ENCODE assay signal across 9 mouse cellular contexts in the genomic region with DNA sequence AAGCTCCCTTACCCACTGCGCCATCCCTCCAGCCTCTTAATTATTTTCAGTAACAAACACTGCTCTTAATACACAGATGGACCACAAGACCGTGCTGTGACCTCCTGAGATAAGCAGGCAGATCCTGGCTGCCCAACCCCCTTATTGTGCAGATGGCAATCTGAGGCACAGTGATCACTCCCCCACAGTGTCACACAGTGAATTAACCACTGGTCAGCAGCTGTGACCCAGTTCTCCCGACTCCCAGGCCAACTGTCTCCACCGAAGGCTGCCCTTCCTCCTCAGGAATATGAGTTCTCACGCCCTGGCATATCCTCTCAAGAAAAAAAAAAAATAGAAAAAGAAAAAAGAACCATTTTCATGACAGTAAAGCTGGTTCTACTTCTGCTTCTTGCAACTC. TPM values are rescaled to one million over a fixed set of nuclear protein-coding genes. Genes with fewer than 3 reads are reported as not detected.
DNase-seq lines count a peak whose midpoint lies in the region; ATAC-seq and TF ChIP-seq lines count a peak whose summit lies in the region.
"Had no signal": no experiment of that assay in that cellular context is flagged by ENCODE, and none has a peak within 500 bp of the region (broad histone marks: within the 10 kb centered on the region; RNA-seq: fewer than 3 reads in every experiment).

No protein-coding gene starts in this region.

- DNase-seq in spleen, adult 2 months (ENCODE audit: low read depth in 1 of 2, low spot score in 2 of 2): peak in 1 of 2 experiments; percentile 10
- DNase-seq in spleen, adult 18-20 months: no peak
- peak; percentile 84 for DNase-seq in embryonic facial prominence, embryonic 14.5 days (ENCODE audit: low spot score)
- no peak for DNase-seq in midbrain, embryonic 11.5 days (ENCODE audit: low spot score, missing footprints)
- no peak for DNase-seq in layer of hippocampus, adult 9-10 months (ENCODE audit: low spot score)
- no peak for DNase-seq in layer of hippocampus, adult 11-12 months (ENCODE audit: low spot score)
- no peak for DNase-seq in thymus, adult 2 months

- no peaks in the 10 kb centered on the region for H3K36me3 ChIP-seq in spleen, adult 2 months (ENCODE audit: control insufficient read depth, insufficient read depth, low read length)
- no peaks in the 10 kb centered on the region for H3K36me3 ChIP-seq in embryonic facial prominence, embryonic 14.5 days (ENCODE audit: control insufficient read depth, insufficient read depth, low read length)
- H3K36me3 ChIP-seq in intestine, postnatal 0 days (ENCODE audit: control insufficient read depth, insufficient read depth): no peaks in the 10 kb centered on the region; the same call in 1 of the 2 replicates
- H3K36me3 ChIP-seq in midbrain, embryonic 11.5 days (ENCODE audit: control insufficient read depth, insufficient read depth, low read length): no peaks in the 10 kb centered on the region
- no peaks in the 10 kb centered on the region for H3K36me3 ChIP-seq in thymus, adult 2 months (ENCODE audit: control insufficient read depth, insufficient read depth, low read length)
- H3K36me3 ChIP-seq: limb, embryonic 13.5 days had no signal

- peak; percentile 77; the same call in 1 of the 2 replicates for ATAC-seq in embryonic facial prominence, embryonic 14.5 days (ENCODE audit: low read depth)
- no peak for ATAC-seq in intestine, postnatal 0 days
- peak; percentile 70; the same call in 1 of the 2 replicates for ATAC-seq in midbrain, embryonic 11.5 days (ENCODE audit: low FRiP score)

- no peak overlapping the region for H3K9ac ChIP-seq in embryonic facial prominence, embryonic 14.5 days (ENCODE audit: low read depth, low read length)
- no peak overlapping the region for H3K9ac ChIP-seq in intestine, postnatal 0 days (ENCODE audit: low read depth, low read length)
- no peak overlapping the region for H3K9ac ChIP-seq in midbrain, embryonic 11.5 days (ENCODE audit: low read length)
- H3K9ac ChIP-seq: limb, embryonic 13.5 days had no signal

- 35% methylated on average over 5 of the region's 5 CpGs for WGBS in spleen, adult 2 months
- WGBS in embryonic facial prominence, embryonic 14.5 days: 57% methylated on average over 5 of the region's 5 CpGs
- WGBS in intestine, postnatal 0 days: 30% methylated on average over 5 of the region's 5 CpGs
- 52% methylated on average over 5 of the region's 5 CpGs for WGBS in midbrain, embryonic 11.5 days
- 42% methylated on average over 5 of the region's 5 CpGs for WGBS in thymus, adult 2 months

- no peak for TF ChIP-seq CTCF in spleen, adult 2 months (IDR thresholded peaks at IDR 0.05; ENCODE audit: extremely low read depth, insufficient read depth, insufficient read length, insufficient replicate concordance)
- TF ChIP-seq CTCF in intestine, postnatal 0 days (IDR thresholded peaks at IDR 0.05; ENCODE audit: low read depth): no peak
- no peak for TF ChIP-seq CTCF in thymus, adult 2 months (IDR thresholded peaks at IDR 0.05; ENCODE audit: borderline replicate concordance, control insufficient read depth, extremely low read depth, insufficient read depth, low read length, poor library complexity)

- no peaks in the 10 kb centered on the region for H3K27me3 ChIP-seq in spleen, adult 2 months (ENCODE audit: control insufficient read depth, insufficient read depth, low read length)
- no peaks in the 10 kb centered on the region for H3K27me3 ChIP-seq in embryonic facial prominence, embryonic 14.5 days (replicated peaks; ENCODE audit: control insufficient read depth, insufficient read depth, low read length)
- no peaks in the 10 kb centered on the region for H3K27me3 ChIP-seq in intestine, postnatal 0 days (replicated peaks; ENCODE audit: control insufficient read depth, insufficient read depth, low read length)
- H3K27me3 ChIP-seq in midbrain, embryonic 11.5 days (ENCODE audit: control insufficient read depth, insufficient read depth, low read length): no peaks in the 10 kb centered on the region
- H3K27me3 ChIP-seq in thymus, adult 2 months (ENCODE audit: control insufficient read depth, insufficient read depth, low read length): no peaks in the 10 kb centered on the region
- H3K27me3 ChIP-seq: limb, embryonic 13.5 days had no signal

- peak overlapping the region; percentile 7; the same call in 1 of the 2 replicates for H3K4me2 ChIP-seq in embryonic facial prominence, embryonic 14.5 days (ENCODE audit: low read depth, low read length)
- H3K4me2 ChIP-seq in intestine, postnatal 0 days (replicated peaks; ENCODE audit: low read depth): no peak overlapping the region
- no peak overlapping the region for H3K4me2 ChIP-seq in midbrain, embryonic 11.5 days
- H3K4me2 ChIP-seq: limb, embryonic 13.5 days had no signal

- no peaks in the 10 kb centered on the region for H3K9me3 ChIP-seq in embryonic facial prominence, embryonic 14.5 days (ENCODE audit: control insufficient read depth, low read length)
- no peaks in the 10 kb centered on the region for H3K9me3 ChIP-seq in intestine, postnatal 0 days (ENCODE audit: control insufficient read depth)
- no peaks in the 10 kb centered on the region for H3K9me3 ChIP-seq in midbrain, embryonic 11.5 days (ENCODE audit: control insufficient read depth, low read length)
- H3K9me3 ChIP-seq: limb, embryonic 13.5 days had no signal

- no peak overlapping the region for H3K4me3 ChIP-seq in spleen, adult 2 months (ENCODE audit: extremely low read depth, insufficient read depth, insufficient read length)
- H3K4me3 ChIP-seq in embryonic facial prominence, embryonic 14.5 days (ENCODE audit: low read depth, low read length): no peak overlapping the region
- H3K4me3 ChIP-seq in intestine, postnatal 0 days (ENCODE audit: low read depth, low read length): no peak overlapping the region
- H3K4me3 ChIP-seq in midbrain, embryonic 11.5 days (ENCODE audit: low read depth, low read length): no peak overlapping the region
- no peak overlapping the region for H3K4me3 ChIP-seq in thymus, adult 2 months (ENCODE audit: control insufficient read depth, insufficient read depth, low read length)
- H3K4me3 ChIP-seq: limb, embryonic 13.5 days had no signal

- no peak for TF ChIP-seq POLR2A in spleen, adult 2 months (IDR thresholded peaks at IDR 0.05; ENCODE audit: low read depth, low read length)
- TF ChIP-seq POLR2A in thymus, adult 2 months (IDR thresholded peaks at IDR 0.05; ENCODE audit: control insufficient read depth, extremely low read depth, insufficient read depth, low read length, poor library complexity): no peak

- H3K27ac ChIP-seq in spleen, adult 2 months (ENCODE audit: insufficient read depth, low read length): peak overlapping the region; percentile 70
- H3K27ac ChIP-seq in embryonic facial prominence, embryonic 14.5 days (replicated peaks; ENCODE audit: low read depth, low read length): peak overlapping the region; percentile 48; the same call in 1 of the 2 replicates
- peak overlapping the region; percentile 98 for H3K27ac ChIP-seq in intestine, postnatal 0 days (ENCODE audit: low read depth, low read length)
- H3K27ac ChIP-seq in midbrain, embryonic 11.5 days (ENCODE audit: low read depth, low read length): peak overlapping the region; percentile 56
- no peak overlapping the region for H3K27ac ChIP-seq in thymus, adult 2 months (ENCODE audit: control insufficient read depth, insufficient read depth, low read length)
- H3K27ac ChIP-seq: limb, embryonic 13.5 days had no signal

- no peaks in the 10 kb centered on the region; the same call in 1 of the 2 replicates for H3K4me1 ChIP-seq in spleen, adult 2 months (ENCODE audit: control insufficient read depth, insufficient read depth, insufficient read length)
- no peaks in the 10 kb centered on the region for H3K4me1 ChIP-seq in embryonic facial prominence, embryonic 14.5 days (ENCODE audit: control insufficient read depth, insufficient read depth, low read length)
- H3K4me1 ChIP-seq in intestine, postnatal 0 days (replicated peaks; ENCODE audit: control insufficient read depth, insufficient read depth, low read length): peaks cover 20% of the 10 kb centered on the region
- H3K4me1 ChIP-seq in midbrain, embryonic 11.5 days (ENCODE audit: control insufficient read depth, insufficient read depth, low read length): no peaks in the 10 kb centered on the region
- peaks cover 7% of the 10 kb centered on the region; the same call in 1 of the 2 replicates for H3K4me1 ChIP-seq in thymus, adult 2 months (replicated peaks; ENCODE audit: control insufficient read depth, insufficient read depth, low read length)
- H3K4me1 ChIP-seq: limb, embryonic 13.5 days had no signal

RNA-seq across cellular contexts. Expression of gene Tspan15, which starts 14.5 kb away (rescaled TPM):
- 39.2 and 46.1 TPM in 2 replicates for polyA plus RNA-seq in spleen, adult 2 months (2012; rRNA removed)
- 9.5 and 10.3 TPM in 2 replicates for polyA plus RNA-seq in embryonic facial prominence, embryonic 14.5 days (2014; fragmentation: Nextera tagmentation; extraction: Ambion mirVana)
- 96.8 and 100 TPM in 2 replicates for polyA plus RNA-seq in intestine, postnatal 0 days (2015; fragmentation: Nextera tagmentation; extraction: Ambion mirVana)
- 8.6 and 9.3 TPM in 2 replicates for polyA plus RNA-seq in midbrain, embryonic 11.5 days (2014; fragmentation: Nextera tagmentation; extraction: Ambion mirVana)
- 12.7 and 13.7 TPM in 2 replicates for polyA plus RNA-seq in thymus, adult 2 months (2012; rRNA removed)

RNA-seq across cellular contexts. Expression of gene Tacr2, which starts 35.6 kb away (rescaled TPM):
- polyA plus RNA-seq in spleen, adult 2 months (2012; rRNA removed): not detected in 2 replicates
- polyA plus RNA-seq in embryonic facial prominence, embryonic 14.5 days (2014; fragmentation: Nextera tagmentation; extraction: Ambion mirVana): not detected in 2 replicates
- 0.31 and 0.90 TPM in 2 replicates for polyA plus RNA-seq in intestine, postnatal 0 days (2015; fragmentation: Nextera tagmentation; extraction: Ambion mirVana)
- polyA plus RNA-seq in midbrain, embryonic 11.5 days (2014; fragmentation: Nextera tagmentation; extraction: Ambion mirVana): not detected in 2 replicates
- 0.19 and 0.38 TPM in 2 replicates for polyA plus RNA-seq in thymus, adult 2 months (2012; rRNA removed)
- polyA plus RNA-seq: limb, embryonic 13.5 days had no signal
